Mouse (Mus musculus) MEL (cell line): ENCODE data around the gene Cdk4. TPM values are rescaled to one million over a fixed set of nuclear protein-coding genes. Genes with fewer than 3 reads are reported as not detected.
A peak's percentile ranks its signal among the peaks of the same experiment; 100 is the strongest.
"Not testable (repeated sequence)": the region's sequence is repeated elsewhere in the genome, so short reads cannot be mapped to it uniquely, and the experiment has no call there.

Source experiments
- DNase-seq: peaks from one replicate; pipeline ENCODE4 v3.0.0; 2011; ENCODE audit warnings: low read depth, low spot score
- H3K27ac ChIP-seq: 2 replicates; pipeline ENCODE4 v1.5.1; 2012; ENCODE audit warnings: low read depth, mild to moderate bottlenecking, control low read depth, low read length, moderate library complexity; ENCODE audit not compliant: control insufficient read depth
- H3K27me3 ChIP-seq, 2 experiments: fragments of 150-350 bp in 1 of 2; sonication (generic) in 1 of 2; 2 replicates each; pipeline ENCODE4 v1.6.1; 2012; ENCODE audit warnings: low read length in 2 of 2, mild to moderate bottlenecking in 2 of 2, improper control_type of control experiment in 1 of 2, moderate library complexity in 1 of 2; ENCODE audit not compliant: insufficient read depth in 2 of 2, control insufficient read depth in 1 of 2
- H3K36me3 ChIP-seq, 2 experiments: 2 replicates each; pipeline ENCODE4 v1.6.1; 2012 to 2014; ENCODE audit warnings: low read length in 2 of 2, improper control_type of control experiment in 1 of 2, inconsistent platforms in 1 of 2, mild to moderate bottlenecking in 1 of 2; ENCODE audit not compliant: insufficient read depth in 2 of 2, control insufficient read depth in 1 of 2
- H3K4me1 ChIP-seq, 2 experiments: fragments of 150-350 bp in 1 of 2; sonication (generic) in 1 of 2; 2 replicates each; pipeline ENCODE4 v1.6.1; 2012; ENCODE audit warnings: low read length in 2 of 2, improper control_type of control experiment in 1 of 2, mild to moderate bottlenecking in 1 of 2; ENCODE audit not compliant: insufficient read depth in 2 of 2, control insufficient read depth in 1 of 2
- H3K4me3 ChIP-seq, 2 experiments: fragments of 150-350 bp in 1 of 2; sonication (generic) in 1 of 2; 2 replicates each; pipeline ENCODE4 v1.5.1; 2012; ENCODE audit warnings: low read depth in 2 of 2, low read length in 2 of 2, mild to moderate bottlenecking in 2 of 2, moderate library complexity in 2 of 2, control low read depth in 1 of 2, improper control_type of control experiment in 1 of 2; ENCODE audit not compliant: control insufficient read depth in 1 of 2, insufficient read depth in 1 of 2
- H3K79me2 ChIP-seq: 2 replicates; pipeline ENCODE4 v1.6.1; 2012; ENCODE audit warnings: mild to moderate bottlenecking, low read length, moderate library complexity; ENCODE audit not compliant: control insufficient read depth, poor library complexity, insufficient read depth
- H3K9ac ChIP-seq: 2 replicates; pipeline ENCODE4 v1.6.1; 2012; ENCODE audit warnings: low read depth, mild to moderate bottlenecking, control low read depth, low read length, moderate library complexity; ENCODE audit not compliant: control insufficient read depth, poor library complexity, severe bottlenecking
- H3K9me3 ChIP-seq: fragments of 150-350 bp; sonication (generic); replicated peaks from 2 replicates; pipeline ENCODE4 v1.6.1; 2012; ENCODE audit warnings: mild to moderate bottlenecking, low read length, improper control_type of control experiment, moderate library complexity; ENCODE audit not compliant: insufficient read depth
- BHLHE40 ChIP-seq: IDR thresholded peaks from 2 replicates; pipeline ENCODE4 v1.6.1; 2012; ENCODE audit warnings: low read depth, mild to moderate bottlenecking, inconsistent platforms, low read length, improper control_type of control experiment, borderline replicate concordance
- CHD1 ChIP-seq: IDR thresholded peaks from 2 replicates; pipeline ENCODE4 v1.6.1; 2012; ENCODE audit warnings: low read depth, mild to moderate bottlenecking, inconsistent platforms, low read length, improper control_type of control experiment
- EP300 ChIP-seq, 2 experiments: IDR thresholded peaks; 2 replicates each; pipeline ENCODE4 v1.6.1; 2011; ENCODE audit warnings: improper control_type of control experiment in 2 of 2, low read length in 2 of 2, low read depth in 1 of 2, mild to moderate bottlenecking in 1 of 2
- ETS1 ChIP-seq: IDR thresholded peaks from 2 replicates; pipeline ENCODE4 v1.6.1; 2012; ENCODE audit warnings: low read depth, mild to moderate bottlenecking, inconsistent platforms, low read length, improper control_type of control experiment, moderate library complexity
- GATA1 ChIP-seq: IDR thresholded peaks from 2 replicates; pipeline ENCODE4 v1.6.1; 2011; ENCODE audit warnings: low read depth, low read length, improper control_type of control experiment
- JUND ChIP-seq: IDR thresholded peaks from 2 replicates; pipeline ENCODE4 v1.6.1; 2011; ENCODE audit warnings: low read depth, mild to moderate bottlenecking, improper control_type of control experiment, low read length
- MAFK ChIP-seq: IDR thresholded peaks from 2 replicates; pipeline ENCODE4 v1.6.1; 2011; ENCODE audit warnings: low read depth, mild to moderate bottlenecking, low read length, improper control_type of control experiment, borderline replicate concordance
- MAZ ChIP-seq: IDR thresholded peaks from 2 replicates; pipeline ENCODE4 v1.6.1; 2012; ENCODE audit warnings: low read depth, mild to moderate bottlenecking, inconsistent platforms, low read length, improper control_type of control experiment
- MYC ChIP-seq: IDR thresholded peaks from 2 replicates; pipeline ENCODE4 v1.6.1; 2011; ENCODE audit warnings: low read depth, mild to moderate bottlenecking, low read length, improper control_type of control experiment, moderate library complexity
- NELFE ChIP-seq: IDR thresholded peaks from 2 replicates; pipeline ENCODE4 v1.6.1; 2011; ENCODE audit warnings: low read depth, low read length, improper control_type of control experiment
- POLR2AphosphoS5 ChIP-seq: IDR thresholded peaks from 2 replicates; pipeline ENCODE4 v1.6.1; 2012; ENCODE audit warnings: low read depth, borderline replicate concordance, mild to moderate bottlenecking, inconsistent platforms, low read length, moderate library complexity, mixed read lengths
- RAD21 ChIP-seq: IDR thresholded peaks from 2 replicates; pipeline ENCODE4 v1.6.1; 2011; ENCODE audit warnings: mild to moderate bottlenecking, low read depth, low read length, improper control_type of control experiment
- SIN3A ChIP-seq: IDR thresholded peaks from 2 replicates; pipeline ENCODE4 v1.6.1; 2012; ENCODE audit warnings: low read length, improper control_type of control experiment, inconsistent platforms
- TAL1 ChIP-seq: IDR thresholded peaks from 2 replicates; pipeline ENCODE4 v1.6.1; 2012; ENCODE audit warnings: mild to moderate bottlenecking, inconsistent platforms, low read length, moderate library complexity, mixed read lengths
- TBP ChIP-seq: IDR thresholded peaks from 2 replicates; pipeline ENCODE4 v1.8.0; 2011; ENCODE audit warnings: low read depth, low read length, improper control_type of control experiment
- TCF12 ChIP-seq: IDR thresholded peaks from 2 replicates; pipeline ENCODE4 v1.6.1; 2014; ENCODE audit warnings: low read depth, mild to moderate bottlenecking, inconsistent platforms, low read length, improper control_type of control experiment, moderate library complexity
- USF2 ChIP-seq, 2 experiments: IDR thresholded peaks; 2 replicates each; pipeline ENCODE4 v1.6.1; 2011 to 2012; ENCODE audit warnings: improper control_type of control experiment in 2 of 2, low read length in 2 of 2, borderline replicate concordance in 1 of 2, inconsistent platforms in 1 of 2, low read depth in 1 of 2, mild to moderate bottlenecking in 1 of 2; ENCODE audit not compliant: insufficient read depth in 1 of 2
- ZKSCAN1 ChIP-seq: IDR thresholded peaks from 2 replicates; pipeline ENCODE4 v1.6.1; 2012; ENCODE audit warnings: low read depth, mild to moderate bottlenecking, inconsistent platforms, low read length, improper control_type of control experiment, moderate library complexity
- ZMIZ1 ChIP-seq: IDR thresholded peaks from 2 replicates; pipeline ENCODE4 v1.6.1; 2012; ENCODE audit warnings: low read depth, mild to moderate bottlenecking, inconsistent platforms, low read length, improper control_type of control experiment, moderate library complexity
- polyA plus RNA-seq, 2 experiments: library from polyadenylated mRNA; stranded (reverse) in 1 of 2; unstranded in 1 of 2; fragments of >175 nt in 1 of 2; fragments of >200 nt in 1 of 2; gene quantifications; 2 replicates each; pipeline versions ENCODE4 v1.2.1 to v1.2.4; 2012; ENCODE audit warnings: low replicate concordance in 2 of 2, low read depth in 1 of 2; ENCODE audit not compliant: insufficient read length in 2 of 2, insufficient read depth in 1 of 2, missing spikeins in 1 of 2
- total RNA-seq: library from RNA; depleted of rRNA; stranded (reverse); fragments of 300-350 nt; gene quantifications from 2 replicates; pipeline ENCODE4 v1.2.3, GENCODE M21; 2012

The Cdk4 gene
- total and polyA plus RNA-seq, 3 experiments, result 443 to 1,325 (median 843) TPM

DNA sequence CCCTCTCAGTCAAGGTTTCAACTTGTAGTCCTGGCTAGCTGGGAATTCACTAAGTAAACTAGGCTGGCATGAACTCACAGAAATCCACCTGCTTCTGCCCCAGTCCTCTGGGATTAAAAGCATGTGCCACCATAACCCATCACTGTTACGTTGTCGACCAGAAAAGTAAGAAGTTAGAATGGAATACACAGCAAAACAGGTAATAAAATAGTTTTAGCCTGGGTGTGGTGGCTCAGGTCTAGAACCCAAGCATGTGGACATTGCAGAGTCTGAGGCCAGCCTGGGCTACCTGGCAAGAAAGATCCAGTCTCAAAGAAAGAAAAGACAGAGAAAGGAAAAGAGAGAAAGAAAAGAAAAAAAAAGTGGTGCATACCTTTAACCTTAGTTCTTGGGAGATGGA lies 1.8 kb upstream of the Cdk4 start:
- Histone ChIP-seq H3K27ac (no peak overlapping the region), H3K9ac (no peak overlapping the region), H3K36me3 (peaks cover 12 to 20% of the 10 kb centered on the region in 2 experiments), H3K79me2 (peaks cover 21% of the 10 kb centered on the region), H3K4me1 (peaks cover 3 to 21% of the 10 kb centered on the region in 2 experiments; a peak in 3 of 4 replicates), H3K4me3 (no peak overlapping the region), H3K9me3 (no peaks in the 10 kb centered on the region), H3K27me3 (no peaks in the 10 kb centered on the region)
- DNase-seq, result no peak
- TF ChIP-seq NELFE (no peak), TCF12 (no peak), TAL1 (no peak), EP300 (IDR thresholded peaks at IDR 0.05; ENCODE audit: low read depth in 1 of 2, low read length in 2 of 2) (no peak), ZMIZ1 (no peak), MAFK (no peak), MAZ (no peak), BHLHE40 (no peak)

GRCm38 (mm10) chr10:127062101-127062500 lies 1.2 kb upstream of the Cdk4 start:
- not testable (repeated sequence) for H3K4me3 ChIP-seq, H3K27me3 ChIP-seq, DNase-seq, H3K27ac ChIP-seq, H3K9me3 ChIP-seq
- Histone ChIP-seq H3K9ac (peak overlapping the region; percentile 30; the same call in 1 of the 2 replicates), H3K79me2 (peaks cover 21% of the 10 kb centered on the region), H3K4me1 (peaks cover 3 to 21% of the 10 kb centered on the region in 2 experiments), H3K36me3 (peaks cover 12 to 24% of the 10 kb centered on the region in 2 experiments)

- no peak for DNase-seq
- Histone ChIP-seq H3K36me3 (peaks cover 14 to 28% of the 10 kb centered on the region in 2 experiments), H3K9ac (peak overlapping the region; percentile 35), H3K9me3 (no peaks in the 10 kb centered on the region), H3K27ac (no peak overlapping the region; the same call in 1 of the 2 replicates), H3K79me2 (peaks cover 22% of the 10 kb centered on the region), H3K4me1 (peaks cover 3 to 21% of the 10 kb centered on the region in 2 experiments), H3K4me3 (peak overlapping the region in 1 of 2 experiments; percentile 33; a peak in 1 of 4 replicates), H3K27me3 (no peaks in the 10 kb centered on the region)
- TF ChIP-seq SIN3A (no peak), GATA1 (no peak), MYC (no peak), MAFK (no peak), POLR2AphosphoS5 (no peak), TBP (no peak), EP300 (IDR thresholded peaks at IDR 0.05; ENCODE audit: low read depth in 1 of 2, low read length in 2 of 2) (no peak), USF2 (IDR thresholded peaks at IDR 0.05; ENCODE audit: borderline replicate concordance in 1 of 2, insufficient read depth in 1 of 2, low read depth in 1 of 2, low read length in 2 of 2) (no peak), ETS1 (no peak), CHD1 (no peak), RAD21 (no peak), JUND (no peak), ZKSCAN1 (no peak)
Measured at GRCm38 (mm10) chr10:127062503-127062902, 831 bp upstream of the Cdk4 start.
